ENCODE assay signal across 7 mouse cellular contexts in the genomic region with DNA sequence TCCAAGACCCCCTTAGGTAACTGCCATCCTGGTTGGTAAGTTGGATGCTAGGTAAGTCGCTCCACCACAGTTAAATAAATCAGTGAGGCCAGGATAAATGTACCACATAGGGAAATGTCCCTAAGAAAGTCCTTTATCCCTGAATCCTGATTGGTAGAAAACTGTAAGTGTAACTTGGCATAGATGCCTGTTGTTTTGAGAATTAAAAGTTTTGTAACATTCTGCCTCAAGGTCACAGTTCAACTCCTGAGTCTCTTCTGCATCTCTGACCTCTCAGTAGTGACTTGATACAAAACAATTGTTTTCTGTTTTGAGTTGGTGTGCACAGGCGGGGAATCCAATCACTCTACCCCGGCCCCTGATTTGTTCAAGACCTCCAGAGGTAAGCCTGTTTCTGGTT. TPM values are rescaled to one million over a fixed set of nuclear protein-coding genes. Genes with fewer than 3 reads are reported as not detected.
DNase-seq lines count a peak whose midpoint lies in the region; ATAC-seq and TF ChIP-seq lines count a peak whose summit lies in the region.

Gene Trim28, plus strand, starts transcription at position 264 of the 400 bp plus-strand sequence.

- ATAC-seq in Patski: no peak
- no peak for ATAC-seq in forebrain, embryonic 14.5 days
- no peak for ATAC-seq in hindbrain, embryonic 12.5 days (ENCODE audit: low FRiP score)
- no peak for ATAC-seq in liver, embryonic 14.5 days (ENCODE audit: insufficient read depth)

- H3K4me1 ChIP-seq in CH12.LX (ENCODE audit: control insufficient read depth in 1 of 2, insufficient read depth in 2 of 2): 0 out of 4 replicates have a peak, but pooled peaks cover 0 to 3% of the 10 kb centered on the region in 2 experiments
- no peaks in the 10 kb centered on the region for H3K4me1 ChIP-seq in forebrain, embryonic 14.5 days (ENCODE audit: control insufficient read depth, insufficient read depth, low read length)
- no peaks in the 10 kb centered on the region for H3K4me1 ChIP-seq in hindbrain, embryonic 12.5 days
- no peaks in the 10 kb centered on the region for H3K4me1 ChIP-seq in liver, embryonic 14.5 days (replicated peaks; ENCODE audit: control insufficient read depth in 2 of 2, insufficient read depth in 2 of 2, low read length in 1 of 2)

- H3K9ac ChIP-seq in CH12.LX (ENCODE audit: insufficient read depth, low read depth): no peak within 1 kb of the TSS
- H3K9ac ChIP-seq in forebrain, embryonic 14.5 days (ENCODE audit: low read length): no peak within 1 kb of the TSS
- H3K9ac ChIP-seq in hindbrain, embryonic 12.5 days: no peak within 1 kb of the TSS
- H3K9ac ChIP-seq in liver, embryonic 14.5 days (replicated peaks): no peak within 1 kb of the TSS

- H3K9me3 ChIP-seq in CH12.LX (replicated peaks; ENCODE audit: low read length): no peaks in the 10 kb centered on the region
- H3K9me3 ChIP-seq in forebrain, embryonic 14.5 days (replicated peaks; ENCODE audit: control insufficient read depth, low read length): no peaks in the 10 kb centered on the region
- H3K9me3 ChIP-seq in hindbrain, embryonic 12.5 days (replicated peaks): no peaks in the 10 kb centered on the region
- H3K9me3 ChIP-seq in liver, embryonic 14.5 days (ENCODE audit: control insufficient read depth, low read length): no peaks in the 10 kb centered on the region

- TF ChIP-seq POLR2A in CH12.LX (IDR thresholded peaks at IDR 0.05; ENCODE audit: low read depth, low read length): no peak

- H3K27me3 ChIP-seq in CH12.LX (replicated peaks): no peaks in the 10 kb centered on the region
- H3K27me3 ChIP-seq in Patski: no peaks in the 10 kb centered on the region
- no peaks in the 10 kb centered on the region for H3K27me3 ChIP-seq in forebrain, embryonic 14.5 days (replicated peaks; ENCODE audit: control insufficient read depth, insufficient read depth, low read length)
- no peaks in the 10 kb centered on the region for H3K27me3 ChIP-seq in hindbrain, embryonic 12.5 days
- H3K27me3 ChIP-seq in liver, embryonic 14.5 days (ENCODE audit: control insufficient read depth, insufficient read depth, low read length): no peaks in the 10 kb centered on the region

- TF ChIP-seq EP300 in CH12.LX (IDR thresholded peaks at IDR 0.05; ENCODE audit: low read length): no peak
- TF ChIP-seq EP300 in liver, embryonic 14.5 days (IDR thresholded peaks at IDR 0.05; ENCODE audit: low read depth): no peak

- in situ Hi-C loops in CH12.LX (cut with MboI; ENCODE audit: low pct_ligation_motif_present, low pct_unique_long_range_greater_than_20kb, low sequenced_read_pairs) (no loop called here), Patski (cut with MboI; ENCODE audit: low pct_unique_long_range_greater_than_20kb) (no loop called here)

- TF ChIP-seq RAD21 in CH12.LX (IDR thresholded peaks at IDR 0.05; ENCODE audit: low read depth, low read length): no peak

- H3K27ac ChIP-seq in CH12.LX (ENCODE audit: insufficient read depth, low read depth): no peak within 1 kb of the TSS
- no peak within 1 kb of the TSS for H3K27ac ChIP-seq in forebrain, embryonic 14.5 days (ENCODE audit: low read depth, low read length)
- no peak within 1 kb of the TSS for H3K27ac ChIP-seq in hindbrain, embryonic 12.5 days
- H3K27ac ChIP-seq in liver, embryonic 14.5 days: no peak within 1 kb of the TSS

- DNase-seq in CH12.LX (ENCODE audit: extremely low read depth) (no peak), Patski (ENCODE audit: low read depth, low spot score) (no peak)
- DNase-seq in forebrain, embryonic 14.5 days (ENCODE audit: low spot score): no peak
- no peak for DNase-seq in liver, embryonic 14.5 days (ENCODE audit: low read depth in 3 of 3, low spot score in 3 of 3)
- DNase-seq in urinary bladder, adult 18-20 months (ENCODE audit: low spot score in 2 of 2): no peak
- DNase-seq in cerebellum, adult 9-10 months: no peak

- TF ChIP-seq CTCF in CH12.LX (conservative IDR thresholded peaks at IDR 0.05 in 1 of 2, IDR thresholded peaks at IDR 0.05 in 1 of 2; ENCODE audit: low read depth in 2 of 2, low read length in 2 of 2): no peak
- TF ChIP-seq CTCF in Patski (IDR thresholded peaks at IDR 0.05): no peak
- no peak for TF ChIP-seq CTCF in liver, embryonic 14.5 days (IDR thresholded peaks at IDR 0.05; ENCODE audit: low read depth)

- no peak within 1 kb of the TSS for H3K4me2 ChIP-seq in CH12.LX (ENCODE audit: insufficient read depth, low read depth, poor library complexity, severe bottlenecking)
- H3K4me2 ChIP-seq in forebrain, embryonic 14.5 days (ENCODE audit: low read length): no peak within 1 kb of the TSS
- H3K4me2 ChIP-seq in hindbrain, embryonic 12.5 days (replicated peaks): no peak within 1 kb of the TSS
- no peak within 1 kb of the TSS for H3K4me2 ChIP-seq in liver, embryonic 14.5 days (ENCODE audit: low read depth)

- H3K79me2 ChIP-seq in CH12.LX (replicated peaks; ENCODE audit: control insufficient read depth, extremely low read depth, insufficient read depth, poor library complexity, severe bottlenecking): no peaks in the 10 kb centered on the region

- no peaks in the 10 kb centered on the region for H3K36me3 ChIP-seq in CH12.LX (replicated peaks in 1 of 2; ENCODE audit: control insufficient read depth in 1 of 2, insufficient read depth in 1 of 2, low read length in 1 of 2)
- H3K36me3 ChIP-seq in forebrain, embryonic 14.5 days (ENCODE audit: control insufficient read depth, insufficient read depth, low read length): peaks cover 6% of the 10 kb centered on the region
- 0 out of 2 replicates have a peak, but pooled peaks cover 2% of the 10 kb centered on the region for H3K36me3 ChIP-seq in hindbrain, embryonic 12.5 days
- no peaks in the 10 kb centered on the region for H3K36me3 ChIP-seq in liver, embryonic 14.5 days (replicated peaks; ENCODE audit: control insufficient read depth, insufficient read depth, low read depth)

- dilution Hi-C loops in CH12.LX (cut with MboI; ENCODE audit: extremely low pct_ligation_motif_present, extremely low pct_unique_long_range_greater_than_20kb, low sequenced_read_pairs): no loop called here

- H3K4me3 ChIP-seq in CH12.LX (replicated peaks in 1 of 3; ENCODE audit: low read depth in 2 of 3, low read length in 2 of 3, poor library complexity in 1 of 3): no peak within 1 kb of the TSS
- no peak within 1 kb of the TSS for H3K4me3 ChIP-seq in forebrain, embryonic 14.5 days (ENCODE audit: low read depth, low read length)
- no peak within 1 kb of the TSS for H3K4me3 ChIP-seq in hindbrain, embryonic 12.5 days
- H3K4me3 ChIP-seq in liver, embryonic 14.5 days (ENCODE audit: insufficient read depth in 1 of 2, low read depth in 2 of 2, low read length in 2 of 2): no peak within 1 kb of the TSS

- CTCF ChIA-PET in Patski (lab: Charles Lee): no interaction called here

- POLR2A ChIA-PET in Patski (lab: Charles Lee): no interaction called here

- WGBS in forebrain, embryonic 14.5 days: 84% methylated on average over 3 of the region's 3 CpGs
- WGBS in hindbrain, embryonic 12.5 days: 77% methylated on average over 3 of the region's 3 CpGs
- 69% methylated on average over 3 of the region's 3 CpGs for WGBS in liver, embryonic 14.5 days (ENCODE audit: insufficient replicate concordance)

TF ChIP-seq in CH12.LX, 34 proteins besides CTCF, POLR2A, EP300 and RAD21:
- TF ChIP-seq ZC3H11A (IDR thresholded peaks at IDR 0.05; ENCODE audit: low read depth, low read length) (no peak), ELF1 (IDR thresholded peaks at IDR 0.05; ENCODE audit: low read depth, low read length) (no peak), CHD2 (IDR thresholded peaks at IDR 0.05; ENCODE audit: low read length) (no peak), CHD1 (IDR thresholded peaks at IDR 0.05; ENCODE audit: low read depth, low read length) (no peak), USF1 (IDR thresholded peaks at IDR 0.05; ENCODE audit: low read depth, low read length) (no peak), PAX5 (IDR thresholded peaks at IDR 0.05; ENCODE audit: low read length) (no peak), USF2 (conservative IDR thresholded peaks at IDR 0.05; ENCODE audit: low read depth, low read length) (no peak), E2F4 (IDR thresholded peaks at IDR 0.05; ENCODE audit: insufficient replicate concordance, low read depth, low read length) (no peak), MXI1 (IDR thresholded peaks at IDR 0.05; ENCODE audit: low read depth, low read length) (no peak), MAX (IDR thresholded peaks at IDR 0.05; ENCODE audit: low read length) (no peak), NRF1 (IDR thresholded peaks at IDR 0.05; ENCODE audit: low read depth, low read length) (no peak), RCOR1 (conservative IDR thresholded peaks at IDR 0.05; ENCODE audit: low read depth, low read length) (no peak), JUND (conservative IDR thresholded peaks at IDR 0.05; ENCODE audit: low read depth, low read length) (no peak)

RNA-seq across cellular contexts. Expression of gene Trim28, which starts in this region (rescaled TPM):
- 500 and 583 TPM in 2 replicates for total RNA-seq in CH12.LX (2012; rRNA removed)
- 495 and 516 TPM in 2 replicates for total RNA-seq in CH12.LX (2014; rRNA removed)
- 728 and 891 TPM in 2 replicates for polyA plus RNA-seq in CH12.LX (2012; ENCODE audit: insufficient read length, low read depth)
- polyA plus RNA-seq in Patski (2021): 447 TPM
- 266 and 317 TPM in 2 replicates for polyA plus RNA-seq in forebrain, embryonic 14.5 days (2014; fragmentation: Nextera tagmentation; extraction: Ambion mirVana)
- 356 and 380 TPM in 2 replicates for polyA plus RNA-seq in hindbrain, embryonic 12.5 days (2016; fragmentation: Nextera tagmentation; extraction: Ambion mirVana)
- 119 and 138 TPM in 2 replicates for polyA plus RNA-seq in liver, embryonic 14.5 days (2012; rRNA removed)
- 93.4 and 111 TPM in 2 replicates for polyA plus RNA-seq in liver, embryonic 14.5 days (2014; fragmentation: Nextera tagmentation; extraction: Ambion mirVana)
